Mouse (Mus musculus) ES-Bruce4 (cell line): ENCODE results near the gene Il6. TPM values are rescaled to one million over a fixed set of nuclear protein-coding genes. Genes with fewer than 3 reads are reported as not detected.

Source experiments
- H3K27ac ChIP-seq: 2 replicates; pipeline ENCODE4 v1.5.1; 2012; ENCODE audit warnings: low read length, inconsistent platforms; ENCODE audit not compliant: insufficient read depth
- H3K27me3 ChIP-seq: 2 replicates; pipeline ENCODE4 v1.6.1; 2012; ENCODE audit warnings: mild to moderate bottlenecking, low read length, inconsistent platforms; ENCODE audit not compliant: control insufficient read depth, poor library complexity, insufficient read depth, severe bottlenecking
- H3K36me3 ChIP-seq: 2 replicates; pipeline ENCODE4 v1.6.1; 2012; ENCODE audit warnings: inconsistent platforms, mild to moderate bottlenecking, low read length, moderate library complexity; ENCODE audit not compliant: control insufficient read depth, poor library complexity, insufficient read depth, severe bottlenecking
- H3K4me1 ChIP-seq: one replicate; pipeline ENCODE4 v1.8.1; 2011; ENCODE audit warnings: low read length; ENCODE audit not compliant: control insufficient read depth, insufficient read depth
- H3K4me3 ChIP-seq: 2 replicates; pipeline ENCODE4 v1.5.1; 2011; ENCODE audit warnings: low read depth, mild to moderate bottlenecking, low read length
- H3K9ac ChIP-seq: 2 replicates; pipeline ENCODE4 v1.6.1; 2012; ENCODE audit warnings: low read depth, mild to moderate bottlenecking, inconsistent platforms; ENCODE audit not compliant: poor library complexity, severe bottlenecking
- H3K9me3 ChIP-seq: replicated peaks from 2 replicates; pipeline ENCODE4 v1.6.1; 2012; ENCODE audit warnings: mild to moderate bottlenecking, low read length, inconsistent platforms; ENCODE audit not compliant: control insufficient read depth, poor library complexity, insufficient read depth, severe bottlenecking
- CTCF ChIP-seq: IDR thresholded peaks from one replicate; pipeline ENCODE4 v1.8.1; 2011; ENCODE audit warnings: low read depth, low read length
- EP300 ChIP-seq: IDR thresholded peaks from 2 replicates; pipeline ENCODE4 v1.6.1; 2011; ENCODE audit warnings: low read depth, low read length; ENCODE audit not compliant: insufficient read depth
- POLR2A ChIP-seq: IDR thresholded peaks from one replicate; pipeline ENCODE4 v1.8.1; 2011; ENCODE audit warnings: low read length; ENCODE audit not compliant: insufficient read depth
- polyA plus RNA-seq: library from polyadenylated mRNA; stranded (reverse); fragments of >200 nt; gene quantifications from 2 replicates; pipeline ENCODE4 v1.2.4, GENCODE M21; 2011; ENCODE audit warnings: low read depth; ENCODE audit not compliant: missing spikeins, insufficient read depth, insufficient read length

Gene Il6
- polyA plus RNA-seq = not detected in 2 replicates

DNA sequence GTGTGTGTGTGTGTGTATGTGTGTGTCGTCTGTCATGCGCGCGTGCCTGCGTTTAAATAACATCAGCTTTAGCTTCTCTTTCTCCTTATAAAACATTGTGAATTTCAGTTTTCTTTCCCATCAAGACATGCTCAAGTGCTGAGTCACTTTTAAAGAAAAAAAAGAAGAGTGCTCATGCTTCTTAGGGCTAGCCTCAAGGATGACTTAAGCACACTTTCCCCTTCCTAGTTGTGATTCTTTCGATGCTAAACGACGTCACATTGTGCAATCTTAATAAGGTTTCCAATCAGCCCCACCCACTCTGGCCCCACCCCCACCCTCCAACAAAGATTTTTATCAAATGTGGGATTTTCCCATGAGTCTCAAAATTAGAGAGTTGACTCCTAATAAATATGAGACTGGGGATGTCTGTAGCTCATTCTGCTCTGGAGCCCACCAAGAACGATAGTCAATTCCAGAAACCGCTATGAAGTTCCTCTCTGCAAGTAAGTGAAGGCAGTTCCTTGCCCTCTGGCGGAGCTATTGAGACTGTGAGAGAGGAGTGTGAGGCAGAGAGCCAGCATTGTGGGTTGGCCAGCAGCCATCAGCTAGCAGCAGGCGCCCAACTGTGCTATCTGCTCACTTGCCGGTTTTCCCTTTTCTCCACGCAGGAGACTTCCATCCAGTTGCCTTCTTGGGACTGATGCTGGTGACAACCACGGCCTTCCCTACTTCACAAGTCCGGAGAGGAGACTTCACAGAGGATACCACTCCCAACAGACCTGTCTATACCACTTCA, at the start of gene Il6:
Gene Il6, plus strand, starts transcription at position 389 of the 778 bp plus-strand sequence.
- Histone ChIP-seq H3K36me3 (no peaks in the 10 kb centered on the region), H3K27ac (no peak within 1 kb of the TSS)
- no peak for TF ChIP-seq EP300
- no peak for TF ChIP-seq POLR2A
- no peak for TF ChIP-seq CTCF

DNA sequence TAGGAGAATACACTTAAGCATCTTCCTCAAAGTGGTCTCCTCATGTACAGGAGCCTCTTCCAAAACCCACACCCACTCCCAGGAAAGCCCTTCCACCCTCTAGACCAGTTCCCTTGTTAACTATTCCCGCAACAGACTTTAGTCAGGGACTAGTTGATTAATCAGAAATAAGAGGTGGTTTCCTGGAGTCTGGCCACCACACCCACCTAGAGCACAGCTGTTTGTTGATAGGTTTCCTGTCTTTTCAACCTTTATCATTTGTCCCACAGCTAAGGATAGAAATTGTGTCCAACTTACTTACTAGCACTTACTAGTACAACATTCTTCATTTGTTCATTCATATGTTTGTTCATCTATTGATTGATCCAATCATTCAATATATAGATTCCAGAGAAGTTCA, 49.4 kb upstream of the Il6 start:
- Histone ChIP-seq H3K27me3 (no peaks in the 10 kb centered on the region), H3K36me3 (no peaks in the 10 kb centered on the region), H3K4me3 (no peak overlapping the region), H3K4me1 (no peaks in the 10 kb centered on the region), H3K27ac (no peak overlapping the region), H3K9me3 (no peaks in the 10 kb centered on the region), H3K9ac (no peak overlapping the region)
- no peak for TF ChIP-seq CTCF
- TF ChIP-seq POLR2A = no peak

More for the DNA sequence above, at the start of gene Il6:
- Histone ChIP-seq H3K4me1 (no peaks in the 10 kb centered on the region), H3K27me3 (no peaks in the 10 kb centered on the region; the same call in 1 of the 2 replicates), H3K4me3 (no peak within 1 kb of the TSS), H3K9ac (no peak within 1 kb of the TSS), H3K9me3 (no peaks in the 10 kb centered on the region)

DNA sequence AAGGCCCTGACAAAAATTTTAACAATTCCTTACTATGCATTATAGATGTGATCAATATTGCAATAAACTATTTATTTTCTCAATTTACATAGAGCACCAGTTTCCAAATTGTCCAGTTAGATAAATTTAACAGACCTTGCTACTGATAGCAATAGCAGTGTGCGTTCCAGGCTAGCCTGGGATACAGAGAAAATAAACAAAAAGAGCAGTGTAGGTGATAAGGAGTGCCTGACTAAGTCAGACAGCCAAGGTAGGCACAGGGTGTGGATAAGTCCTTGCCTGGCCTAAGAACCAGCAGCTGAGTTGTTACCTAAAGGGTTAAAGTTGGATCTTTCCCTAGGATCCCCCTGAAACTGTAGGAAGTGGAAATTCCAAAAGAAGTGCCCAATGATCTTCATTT, 42.7 kb upstream of the Il6 start:
- TF ChIP-seq EP300 (no peak), POLR2A (no peak), CTCF (no peak)
- Histone ChIP-seq H3K36me3 (no peaks in the 10 kb centered on the region), H3K27me3 (no peaks in the 10 kb centered on the region), H3K9me3 (no peaks in the 10 kb centered on the region), H3K27ac (no peak overlapping the region), H3K4me1 (no peaks in the 10 kb centered on the region), H3K9ac (no peak overlapping the region), H3K4me3 (no peak overlapping the region)

DNA sequence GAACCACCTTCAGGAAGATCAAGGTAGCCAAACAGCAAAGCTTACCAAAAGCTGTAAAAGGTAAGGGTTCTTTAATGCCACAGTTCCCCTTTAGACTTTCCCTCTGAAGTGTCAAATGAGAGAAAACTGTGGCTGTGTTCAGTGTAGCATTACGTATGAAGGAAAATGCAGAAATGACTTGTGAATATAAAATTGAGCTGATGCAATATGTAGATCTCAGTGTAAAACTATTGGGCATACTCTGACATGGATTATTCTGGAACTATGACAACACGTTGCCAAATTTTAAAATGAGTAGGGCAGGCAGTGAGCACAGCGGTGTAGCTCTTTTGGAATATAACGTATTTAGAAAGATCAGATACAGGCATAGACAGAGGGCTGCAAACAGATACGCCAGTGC, 40.1 kb upstream of the Il6 start:
- H3K36me3 ChIP-seq = no peaks in the 10 kb centered on the region
- TF ChIP-seq EP300 (no peak), CTCF (no peak), POLR2A (no peak)
- H3K9me3 ChIP-seq = no peaks in the 10 kb centered on the region
- H3K9ac ChIP-seq = no peak overlapping the region
- H3K27ac ChIP-seq = no peak overlapping the region
- H3K27me3 ChIP-seq = no peaks in the 10 kb centered on the region
- H3K4me3 ChIP-seq = no peak overlapping the region
- H3K4me1 ChIP-seq = no peaks in the 10 kb centered on the region

DNA sequence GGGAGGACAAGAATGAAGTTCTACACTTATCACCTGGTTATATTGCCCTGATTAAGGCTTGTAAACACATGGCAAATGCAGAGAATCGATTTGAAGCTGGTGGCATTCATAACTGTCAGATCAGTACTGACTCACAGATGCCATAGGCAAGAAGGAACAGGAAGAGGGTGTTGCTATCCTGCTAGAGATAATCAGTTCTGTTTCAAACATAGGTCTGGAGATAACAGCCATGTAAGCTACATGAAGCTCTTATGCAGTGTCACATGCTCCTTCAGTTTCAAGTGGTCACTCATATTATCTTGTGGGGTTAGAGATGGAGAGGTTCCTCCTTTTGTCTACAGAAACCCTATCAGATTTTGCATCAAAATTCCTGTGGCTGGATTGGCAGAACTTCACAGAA, 39.4 kb upstream of the Il6 start:
- H3K36me3 ChIP-seq = no peaks in the 10 kb centered on the region
- no peaks in the 10 kb centered on the region for H3K27me3 ChIP-seq
- TF ChIP-seq EP300 = no peak
- no peak for TF ChIP-seq CTCF
- no peak for TF ChIP-seq POLR2A
- no peaks in the 10 kb centered on the region for H3K4me1 ChIP-seq
- no peak overlapping the region for H3K4me3 ChIP-seq
- no peak overlapping the region for H3K27ac ChIP-seq
- H3K9ac ChIP-seq = no peak overlapping the region
- no peaks in the 10 kb centered on the region for H3K9me3 ChIP-seq

DNA sequence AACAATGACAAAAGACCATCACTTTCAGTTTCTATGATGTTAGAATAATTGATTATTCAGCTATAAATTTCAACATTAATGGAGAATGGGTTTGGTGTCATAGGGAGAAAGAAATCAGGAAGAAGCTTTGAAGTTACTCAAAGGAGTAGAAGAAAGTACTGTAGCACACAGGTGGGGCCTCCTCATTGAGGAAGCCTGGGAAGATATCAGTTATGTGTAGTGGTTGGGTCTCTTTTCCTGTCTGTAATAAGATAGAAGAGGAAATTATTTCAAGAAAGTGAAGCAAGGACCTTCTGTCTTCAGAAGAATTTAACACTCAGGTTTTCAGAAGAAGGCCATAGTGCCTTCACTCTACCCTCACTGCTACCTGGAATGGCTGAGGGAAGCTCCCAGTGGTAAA, 38.8 kb upstream of the Il6 start:
- H3K4me3 ChIP-seq = no peak overlapping the region
- H3K36me3 ChIP-seq = no peaks in the 10 kb centered on the region
- H3K27me3 ChIP-seq = no peaks in the 10 kb centered on the region
- no peak overlapping the region for H3K9ac ChIP-seq
- H3K4me1 ChIP-seq = no peaks in the 10 kb centered on the region
- H3K27ac ChIP-seq = no peak overlapping the region
- no peaks in the 10 kb centered on the region for H3K9me3 ChIP-seq
- TF ChIP-seq CTCF (no peak), POLR2A (no peak), EP300 (no peak)
